ENCODE assay signal across 11 mouse cellular contexts in genomic region chr1:71507251-71507650, GRCm38 (mm10). TPM values are rescaled to one million over a fixed set of nuclear protein-coding genes. Genes with fewer than 3 reads are reported as not detected.
DNase-seq lines count a peak whose midpoint lies in the region; ATAC-seq and TF ChIP-seq lines count a peak whose summit lies in the region.
"Had no signal": no experiment of that assay in that cellular context is flagged by ENCODE, and none has a peak within 500 bp of the region (broad histone marks: within the 10 kb centered on the region; RNA-seq: fewer than 3 reads in every experiment).

No protein-coding gene starts in this region.

- ATAC-seq in midbrain, embryonic 14.5 days (ENCODE audit: low FRiP score, low TSS enrichment), result peak; percentile 78
- ATAC-seq in lung, postnatal 0 days, result no peak

- H3K4me2 ChIP-seq in midbrain, embryonic 14.5 days (ENCODE audit: low read length), result peak overlapping the region; percentile 23
- H3K4me2 ChIP-seq in lung, postnatal 0 days (replicated peaks; ENCODE audit: low read depth, low read length), result no peak overlapping the region

- no peaks in the 10 kb centered on the region for H3K27me3 ChIP-seq in hindbrain, embryonic 10.5 days (ENCODE audit: insufficient read depth, poor library complexity, severe bottlenecking)
- H3K27me3 ChIP-seq in midbrain, embryonic 14.5 days (ENCODE audit: control insufficient read depth, insufficient read depth, low read length), result no peaks in the 10 kb centered on the region
- no peaks in the 10 kb centered on the region for H3K27me3 ChIP-seq in lung, postnatal 0 days (replicated peaks; ENCODE audit: insufficient read depth, low read length)

- peaks cover 6% of the 10 kb centered on the region for H3K4me1 ChIP-seq in hindbrain, embryonic 10.5 days (replicated peaks)
- peaks cover 3% of the 10 kb centered on the region; the same call in 1 of the 2 replicates for H3K4me1 ChIP-seq in midbrain, embryonic 14.5 days (ENCODE audit: control insufficient read depth, insufficient read depth, low read length)
- no peaks in the 10 kb centered on the region for H3K4me1 ChIP-seq in lung, postnatal 0 days (ENCODE audit: insufficient read depth, low read depth, low read length)

- DNase-seq in cerebellum, postnatal 10 days, result peak; percentile 14 to 36
- no peak for DNase-seq in cerebellum, adult 18-20 months
- peak; percentile 76 for DNase-seq in embryo, embryonic 10.5 days (ENCODE audit: low spot score)
- DNase-seq in hindbrain, embryonic 10.5 days (ENCODE audit: low spot score), result peak; percentile 72
- peak; percentile 83 for DNase-seq in midbrain, embryonic 14.5 days
- no peak for DNase-seq in frontal cortex, postnatal 25 days (ENCODE audit: low spot score in 2 of 2)
- no peak for DNase-seq in lung, postnatal 0 days (ENCODE audit: low spot score)
- DNase-seq in lung, postnatal 4 days, result no peak
- DNase-seq: cerebellum, adult 9-10 months had no signal

- 5% methylated on average over 9 of the region's 9 CpGs for WGBS in hindbrain, embryonic 10.5 days
- 4% methylated on average over 9 of the region's 9 CpGs for WGBS in midbrain, embryonic 14.5 days
- WGBS in lung, postnatal 0 days, result 36% methylated on average over 9 of the region's 9 CpGs

- no peak for TF ChIP-seq EP300 in lung, postnatal 0 days (IDR thresholded peaks at IDR 0.05)

- no peaks in the 10 kb centered on the region for H3K9me3 ChIP-seq in hindbrain, embryonic 10.5 days
- no peaks in the 10 kb centered on the region for H3K9me3 ChIP-seq in midbrain, embryonic 14.5 days (ENCODE audit: control insufficient read depth, low read length)
- H3K9me3 ChIP-seq in lung, postnatal 0 days (ENCODE audit: low read length), result no peaks in the 10 kb centered on the region

- H3K36me3 ChIP-seq in hindbrain, embryonic 10.5 days, result no peaks in the 10 kb centered on the region
- H3K36me3 ChIP-seq in midbrain, embryonic 14.5 days (ENCODE audit: control insufficient read depth, insufficient read depth, low read length), result no peaks in the 10 kb centered on the region
- no peaks in the 10 kb centered on the region for H3K36me3 ChIP-seq in lung, postnatal 0 days (ENCODE audit: insufficient read depth, low read length)

- H3K4me3 ChIP-seq in hindbrain, embryonic 10.5 days, result no peak overlapping the region
- no peak overlapping the region for H3K4me3 ChIP-seq in midbrain, embryonic 14.5 days (replicated peaks; ENCODE audit: low read depth, low read length)
- H3K4me3 ChIP-seq in lung, postnatal 0 days (ENCODE audit: low read depth, low read length), result no peak overlapping the region
- H3K4me3 ChIP-seq: myocyte had no signal

- H3K9ac ChIP-seq in midbrain, embryonic 14.5 days (replicated peaks; ENCODE audit: low read length), result no peak overlapping the region
- no peak overlapping the region for H3K9ac ChIP-seq in lung, postnatal 0 days (replicated peaks; ENCODE audit: low read depth)
- H3K9ac ChIP-seq: liver, embryonic 14.5 days had no signal

- H3K27ac ChIP-seq in hindbrain, embryonic 10.5 days, result no peak overlapping the region
- H3K27ac ChIP-seq in midbrain, embryonic 14.5 days (replicated peaks; ENCODE audit: low read depth, low read length), result peak overlapping the region; percentile 60
- no peak overlapping the region for H3K27ac ChIP-seq in lung, postnatal 0 days (ENCODE audit: low read length)
- H3K27ac ChIP-seq: liver, embryonic 14.5 days had no signal

- no peak for TF ChIP-seq CTCF in lung, postnatal 0 days (IDR thresholded peaks at IDR 0.05)

RNA-seq across cellular contexts. Expression of gene Atic, which starts 49.7 kb away (rescaled TPM):
- 46.0 and 63.4 TPM in 2 replicates for polyA plus RNA-seq in hindbrain, embryonic 10.5 days (2016; fragmentation: Nextera tagmentation; extraction: Ambion mirVana)
- polyA plus RNA-seq in midbrain, embryonic 14.5 days (2014; fragmentation: Nextera tagmentation; extraction: Ambion mirVana), result 26.4 and 30.6 TPM in 2 replicates
- 17.5 and 19.1 TPM in 2 replicates for polyA plus RNA-seq in lung, postnatal 0 days (2015; fragmentation: Nextera tagmentation; extraction: Ambion mirVana)

Comparison
In these comparisons a context has a peak if more than half of its experiments do, and no peak if none do; other contexts are left out.
1. DNase-seq: peak in cerebellum, postnatal 10 days (2 of 2), embryo, embryonic 10.5 days (single experiment), hindbrain, embryonic 10.5 days (single experiment) and midbrain, embryonic 14.5 days (single experiment); none in cerebellum, adult 18-20 months (0 of 2), frontal cortex, postnatal 25 days (0 of 2), lung, postnatal 0 days (single experiment) and lung, postnatal 4 days (0 of 2).